Mouse (Mus musculus) stomach, embryonic 16.5 days (tissue): ENCODE data around the gene Qpct. TPM values are rescaled to one million over a fixed set of nuclear protein-coding genes. Genes with fewer than 3 reads are reported as not detected.

ENCODE experiments used
- ATAC-seq: fragments of 200-750 bp; cut with Nextera tagmentation; 2 replicates; pipeline ENCODE4 v1.8.0; 2017; ENCODE audit warnings: moderate number of reproducible peaks, moderate TSS enrichment; ENCODE audit not compliant: insufficient read depth, low FRiP score
- H3K27ac ChIP-seq: fragments of 300-500 bp; sonication (generic); 2 replicates; pipeline ENCODE4 v1.5.1; 2014; ENCODE audit warnings: low read length
- H3K27me3 ChIP-seq: fragments of 300-500 bp; sonication (generic); 2 replicates; pipeline ENCODE4 v1.6.1; 2014; ENCODE audit warnings: low read length, control low read depth, mixed read lengths; ENCODE audit not compliant: control insufficient read depth, insufficient read depth
- H3K36me3 ChIP-seq: fragments of 300-500 bp; sonication (generic); 2 replicates; pipeline ENCODE4 v1.6.1; 2014; ENCODE audit warnings: low read length; ENCODE audit not compliant: control insufficient read depth, insufficient read depth
- H3K4me1 ChIP-seq: fragments of 300-500 bp; sonication (generic); 2 replicates; pipeline ENCODE4 v1.6.1; 2014; ENCODE audit warnings: low read length, control low read depth, mixed read lengths; ENCODE audit not compliant: control insufficient read depth, insufficient read depth
- H3K4me2 ChIP-seq: fragments of 300-500 bp; sonication (generic); 2 replicates; pipeline ENCODE4 v1.6.1; 2014; ENCODE audit warnings: low read depth, low read length, mixed read lengths
- H3K4me3 ChIP-seq: fragments of 300-500 bp; sonication (generic); replicated peaks from 2 replicates; pipeline ENCODE4 v1.5.1; 2014; ENCODE audit warnings: mild to moderate bottlenecking, low read length
- H3K9ac ChIP-seq: fragments of 300-500 bp; sonication (generic); 2 replicates; pipeline ENCODE4 v1.6.1; 2014; ENCODE audit warnings: low read length
- H3K9me3 ChIP-seq: fragments of 300-500 bp; sonication (generic); replicated peaks from 2 replicates; pipeline ENCODE4 v1.6.1; 2016; ENCODE audit warnings: low read length, control low read depth; ENCODE audit not compliant: control insufficient read depth
- WGBS: fragments of 180-500 bp; shearing (Covaris S2); extraction: QIAGEN DNeasy Blood & Tissue Kit; methylation state at CpG from one replicate; pipeline ENCODE4 v1.1.7; 2014; 5-methylcytosine and 5-hydroxymethylcytosine counted together
- polyA plus RNA-seq: library from polyadenylated mRNA; unstranded; fragments of >200 nt; fragmentation: Nextera tagmentation; extraction: Ambion mirVana; gene quantifications from 2 replicates; pipeline ENCODE4 v1.2.1, GENCODE M21; 2015

The Qpct gene
- 16.3 and 18.4 TPM in 2 replicates for polyA plus RNA-seq

DNA sequence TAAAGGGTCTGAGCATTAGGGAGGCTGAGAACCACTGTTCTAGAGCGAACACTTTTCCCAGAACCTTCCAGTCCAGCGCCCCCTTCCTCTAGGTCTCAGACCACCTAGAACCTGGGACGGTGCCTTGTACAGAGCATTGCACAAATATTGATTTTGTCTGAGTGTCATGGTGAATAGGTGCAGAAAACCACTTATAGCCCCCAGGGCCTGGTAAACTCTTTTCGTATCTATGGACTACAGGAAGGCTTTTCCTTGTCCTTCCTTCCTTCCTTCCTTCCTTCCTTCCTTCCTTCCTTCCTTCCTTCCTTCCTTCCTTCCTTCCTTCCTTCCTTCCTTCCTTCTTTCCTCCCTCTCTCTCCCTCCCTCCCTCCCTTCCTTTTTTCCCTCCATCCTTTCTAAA lies at the start of gene Qpct:
Qpct (plus strand) TSS at position 301 of the 400 bp plus-strand sequence.
- peak within 1 kb of the TSS; percentile 99 for H3K4me2 ChIP-seq
- H3K9me3 ChIP-seq, result no peaks in the 10 kb centered on the region
- peaks cover 7% of the 10 kb centered on the region for H3K27me3 ChIP-seq
- no peaks in the 10 kb centered on the region for H3K36me3 ChIP-seq
- no peaks in the 10 kb centered on the region for H3K4me1 ChIP-seq
- peak within 1 kb of the TSS; percentile 68 for H3K9ac ChIP-seq
- no peak within 1 kb of the TSS for H3K27ac ChIP-seq
- ATAC-seq, result no peak
- H3K4me3 ChIP-seq, result peak within 1 kb of the TSS; percentile 60
- 70% methylated on average over 4 of the region's 4 CpGs for WGBS

DNA sequence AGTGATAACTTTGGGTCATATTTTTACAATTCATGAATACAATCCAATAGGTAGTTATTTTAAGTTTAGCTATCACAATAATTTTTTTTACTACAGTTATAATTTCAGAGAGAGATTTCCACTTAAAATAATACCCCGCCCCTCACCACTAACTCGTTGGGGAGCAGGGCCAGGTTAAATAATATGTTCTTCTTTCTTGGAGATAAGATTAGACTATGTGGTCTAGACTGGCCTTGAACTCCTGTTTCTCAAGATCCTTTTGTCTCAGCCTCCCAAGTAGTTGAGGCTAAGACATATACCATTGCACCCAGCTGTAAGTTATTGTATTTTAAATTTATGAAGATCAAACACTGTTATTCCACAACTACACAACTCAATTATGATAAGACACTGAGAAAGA lies 38.1 kb upstream of the Qpct start:
- Histone ChIP-seq H3K27ac (no peak overlapping the region), H3K4me3 (no peak overlapping the region), H3K4me2 (no peak overlapping the region), H3K9me3 (no peaks in the 10 kb centered on the region), H3K9ac (no peak overlapping the region), H3K4me1 (peaks cover 7% of the 10 kb centered on the region), H3K27me3 (no peaks in the 10 kb centered on the region), H3K36me3 (peaks cover 8% of the 10 kb centered on the region)
- 70% methylated on average over 2 of the region's 2 CpGs for WGBS
- no peak for ATAC-seq

DNA sequence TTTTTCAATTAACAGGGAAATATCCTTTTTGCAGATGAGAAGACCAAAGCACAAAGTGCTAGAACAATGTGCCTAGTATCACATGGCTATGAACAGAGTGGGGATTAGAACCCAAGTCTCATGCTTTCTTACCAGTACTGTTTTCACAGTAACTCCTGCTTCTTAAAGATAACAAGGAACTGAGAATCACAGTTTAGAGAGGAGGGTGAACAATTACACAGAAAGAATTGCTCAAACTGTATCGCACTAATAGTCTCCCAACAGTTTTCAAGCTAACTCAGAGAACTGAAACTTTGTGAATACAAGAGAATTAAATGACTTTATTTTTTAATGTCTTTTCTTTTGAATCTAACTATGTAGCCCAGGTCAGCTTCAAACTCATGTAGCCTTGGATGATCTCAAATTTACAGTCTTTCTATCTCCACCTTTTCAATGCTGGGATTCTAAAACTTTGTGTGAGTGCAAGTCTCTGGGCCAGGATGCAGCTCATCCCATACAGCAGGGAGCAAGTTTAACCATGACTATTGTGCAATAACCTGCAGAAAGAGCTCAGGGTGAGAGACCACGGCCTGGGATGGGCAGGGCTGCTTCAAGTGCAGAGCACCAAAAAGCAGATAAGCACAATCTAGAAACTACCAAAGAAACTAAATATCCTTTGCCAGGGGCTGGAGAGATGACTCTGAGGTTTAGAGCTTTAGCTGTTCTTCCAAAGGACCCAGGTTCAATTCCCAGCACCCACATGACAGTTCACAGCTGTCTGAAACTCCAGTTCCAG lies 36.6 kb upstream of the Qpct start:
- Histone ChIP-seq H3K4me3 (no peak overlapping the region), H3K9ac (no peak overlapping the region), H3K4me1 (peaks cover 7% of the 10 kb centered on the region), H3K27ac (no peak overlapping the region), H3K4me2 (no peak overlapping the region), H3K9me3 (no peaks in the 10 kb centered on the region), H3K36me3 (peaks cover 8% of the 10 kb centered on the region), H3K27me3 (no peaks in the 10 kb centered on the region)
- no peak for ATAC-seq
- WGBS, result 72% methylated on average over 2 of the region's 2 CpGs

DNA sequence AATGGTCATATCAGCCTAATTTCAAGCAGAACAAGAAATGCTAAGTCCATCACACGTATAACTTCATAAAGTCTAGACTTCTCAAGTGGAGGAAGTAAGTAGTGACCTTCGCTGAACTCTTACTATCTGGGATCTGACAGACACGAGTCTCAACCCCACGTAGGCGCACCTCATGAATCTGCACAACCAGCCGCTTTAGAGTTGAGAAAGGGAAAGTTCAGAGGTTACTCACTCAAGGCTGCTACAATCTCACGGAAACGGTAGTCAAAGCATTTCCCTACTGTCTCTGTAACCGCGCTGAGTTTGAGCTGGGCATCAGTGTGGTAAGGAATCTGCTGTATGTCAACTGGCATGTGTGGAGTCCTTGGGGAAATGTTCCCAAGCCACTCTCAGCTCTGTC lies 35.9 kb upstream of the Qpct start:
- ATAC-seq, result no peak
- Histone ChIP-seq H3K9ac (no peak overlapping the region), H3K36me3 (peaks cover 7% of the 10 kb centered on the region), H3K4me2 (no peak overlapping the region), H3K9me3 (no peaks in the 10 kb centered on the region), H3K27me3 (no peaks in the 10 kb centered on the region), H3K27ac (no peak overlapping the region), H3K4me1 (peaks cover 7% of the 10 kb centered on the region), H3K4me3 (no peak overlapping the region)
- WGBS, result 78% methylated on average over 10 of the region's 10 CpGs

DNA sequence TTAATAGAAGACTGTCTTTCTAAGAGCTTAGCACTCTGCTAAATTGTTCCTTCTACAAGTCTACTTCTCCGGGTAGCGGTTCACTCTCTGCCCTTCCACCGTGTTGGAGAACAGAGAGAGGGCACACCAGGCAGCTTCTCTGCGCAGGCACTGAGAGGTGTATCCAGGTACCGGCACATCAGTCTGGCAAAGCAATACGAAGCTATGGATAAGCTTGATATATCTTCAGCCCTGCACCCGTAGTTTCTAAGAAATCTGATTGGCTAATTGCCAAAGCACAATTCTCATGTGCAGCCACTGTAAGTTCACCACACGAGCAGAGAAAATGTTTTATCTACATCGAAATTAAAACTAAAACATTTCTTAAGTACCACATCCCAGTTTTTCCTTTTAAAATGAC lies 33.3 kb upstream of the Qpct start:
- H3K27ac ChIP-seq, result no peak overlapping the region
- H3K4me3 ChIP-seq, result peak overlapping the region; percentile 25
- peak overlapping the region; percentile 67 for H3K4me2 ChIP-seq
- H3K9me3 ChIP-seq, result no peaks in the 10 kb centered on the region
- H3K9ac ChIP-seq, result peak overlapping the region; percentile 36; the same call in 1 of the 2 replicates
- no peaks in the 10 kb centered on the region for H3K27me3 ChIP-seq
- H3K36me3 ChIP-seq, result no peaks in the 10 kb centered on the region
- H3K4me1 ChIP-seq, result peaks cover 7% of the 10 kb centered on the region
- ATAC-seq, result no peak
- WGBS, result 29% methylated on average over 9 of the region's 9 CpGs

DNA sequence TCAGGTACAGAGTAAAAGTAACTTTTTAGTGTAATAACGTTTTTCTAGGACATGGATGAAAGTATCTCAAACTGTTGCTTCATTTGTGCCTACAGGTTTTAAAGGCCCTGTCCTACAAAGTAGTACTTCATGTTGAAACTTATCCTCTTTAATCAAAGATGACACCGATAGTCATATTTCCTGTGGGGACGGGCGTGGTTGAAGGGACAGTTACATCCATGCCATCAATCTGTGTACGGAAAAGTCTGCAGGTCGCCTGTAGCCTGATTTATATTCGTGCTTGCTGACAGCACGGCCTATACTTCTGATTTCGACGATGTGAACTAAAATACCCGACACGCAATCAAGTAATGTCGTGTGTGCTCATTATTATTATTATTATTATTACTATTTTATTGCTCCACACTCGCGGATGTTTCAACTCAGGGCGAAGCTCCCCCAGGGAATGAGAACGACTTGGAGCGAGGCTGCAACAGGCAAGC lies 31.9 kb upstream of the Qpct start:
- H3K27ac ChIP-seq, result peak overlapping the region; percentile 89
- H3K9ac ChIP-seq, result peak overlapping the region; percentile 95
- under 1% methylated on average over 18 of the region's 18 CpGs for WGBS
- H3K4me2 ChIP-seq, result peak overlapping the region; percentile 67
- ATAC-seq, result no peak
- peak overlapping the region; percentile 83 for H3K4me3 ChIP-seq
- H3K27me3 ChIP-seq, result no peaks in the 10 kb centered on the region
- no peaks in the 10 kb centered on the region for H3K9me3 ChIP-seq
- H3K4me1 ChIP-seq, result peaks cover 7% of the 10 kb centered on the region
- H3K36me3 ChIP-seq, result no peaks in the 10 kb centered on the region

DNA sequence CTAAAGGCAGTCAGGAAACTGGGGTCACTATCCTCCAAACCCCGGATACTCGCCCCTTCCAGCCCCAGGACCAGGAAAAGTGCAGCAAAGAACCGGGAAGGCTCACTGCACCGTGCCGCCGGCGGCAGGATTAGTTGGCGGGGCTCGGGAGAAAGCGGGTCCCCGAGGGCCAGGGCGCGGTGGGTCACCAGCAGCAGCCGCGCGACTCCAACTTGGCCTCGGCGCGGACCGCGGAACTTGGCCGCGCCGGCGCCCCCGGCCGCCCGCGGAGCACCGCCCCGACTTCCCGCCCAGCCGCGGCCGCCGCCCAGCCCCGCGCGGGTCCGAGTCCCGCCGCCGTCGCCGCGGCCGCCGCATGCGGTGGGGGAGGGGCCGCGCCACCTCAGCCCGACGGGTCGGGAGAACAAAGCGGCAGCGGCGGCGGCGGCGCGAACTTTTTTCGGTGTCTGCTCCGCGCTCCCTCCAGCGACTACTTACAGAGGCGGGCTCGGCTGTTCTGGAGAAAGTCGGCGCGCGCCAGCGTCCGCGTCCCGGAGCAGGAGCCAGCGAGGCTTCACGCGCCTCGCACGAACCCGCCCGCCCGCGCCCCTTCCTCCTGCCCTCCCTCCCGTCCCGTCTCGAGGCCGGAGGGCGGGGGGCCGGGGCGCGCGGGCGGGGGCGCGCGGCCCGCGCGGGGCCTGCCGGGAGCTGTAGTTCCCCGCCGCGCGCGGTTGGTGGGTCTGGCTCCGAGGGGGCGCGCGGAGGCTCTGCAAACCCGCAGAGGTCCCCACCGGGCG lies 31.3 kb upstream of the Qpct start, which contains the start of gene Prkd3:
Prkd3 (minus strand) TSS at position 609 of the 776 bp plus-strand sequence.
- under 1% methylated on average over 108 of the region's 113 CpGs for WGBS
- peak; percentile 95 for ATAC-seq
- H3K4me2 ChIP-seq, result peak within 1 kb of the TSS; percentile 67

DNA sequence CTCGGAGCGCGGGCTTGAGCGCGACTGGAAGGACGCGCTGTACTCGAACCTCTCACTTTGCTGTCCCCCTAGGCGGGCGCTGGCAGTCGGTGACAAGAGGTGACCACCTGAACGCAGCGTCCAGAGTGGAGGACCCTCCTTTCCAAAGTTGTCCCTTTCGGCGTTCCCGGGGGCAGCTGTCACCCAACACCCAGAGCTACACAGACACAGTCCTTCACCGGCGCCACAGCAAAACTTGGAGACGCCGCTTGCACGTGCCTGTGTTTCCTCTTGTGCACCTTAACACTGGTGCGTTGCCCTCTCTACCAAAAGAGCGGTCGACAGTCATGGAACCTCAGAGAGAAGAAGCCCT lies 30.7 kb upstream of the Qpct start:
- WGBS, result 2% methylated on average over 24 of the region's 24 CpGs
- peak overlapping the region; percentile 95 for H3K9ac ChIP-seq
- ATAC-seq, result peak; percentile 6; the same call in 1 of the 2 replicates

More for the DNA sequence above, 31.3 kb upstream of the Qpct start, which contains the start of gene Prkd3:
- Histone ChIP-seq H3K27me3 (no peaks in the 10 kb centered on the region), H3K27ac (peak within 1 kb of the TSS; percentile 89), H3K9me3 (no peaks in the 10 kb centered on the region), H3K4me3 (peak within 1 kb of the TSS; percentile 83), H3K9ac (peak within 1 kb of the TSS; percentile 95), H3K4me1 (peaks cover 7% of the 10 kb centered on the region), H3K36me3 (no peaks in the 10 kb centered on the region)

DNA sequence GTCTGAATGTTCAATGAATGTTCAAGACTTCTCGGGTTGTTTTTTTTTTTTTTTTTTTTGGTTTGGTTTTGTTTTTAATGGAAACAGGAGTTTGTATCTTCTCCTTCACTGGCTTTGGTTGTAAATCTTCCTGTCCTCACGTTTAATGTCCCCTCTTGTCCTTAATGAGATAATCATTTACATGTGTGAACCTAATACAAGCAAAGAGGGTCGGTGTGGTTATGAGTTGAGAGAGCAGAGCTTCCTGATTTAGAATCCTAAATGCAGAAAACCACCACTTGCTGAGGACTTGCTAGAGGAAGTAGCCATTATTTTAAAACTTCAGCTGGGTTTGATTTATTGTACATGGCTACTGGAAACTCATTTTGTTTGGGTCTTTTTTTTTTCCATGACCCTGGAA lies 29.0 kb upstream of the Qpct start:
- H3K4me3 ChIP-seq, result no peak overlapping the region
- no peak overlapping the region for H3K4me2 ChIP-seq
- H3K9ac ChIP-seq, result no peak overlapping the region
- WGBS, result 48% methylated on average over 3 of the region's 3 CpGs
- H3K4me1 ChIP-seq, result peaks cover 3% of the 10 kb centered on the region
- no peaks in the 10 kb centered on the region for H3K36me3 ChIP-seq
- H3K27me3 ChIP-seq, result no peaks in the 10 kb centered on the region
- H3K9me3 ChIP-seq, result no peaks in the 10 kb centered on the region
- no peak for ATAC-seq
- H3K27ac ChIP-seq, result no peak overlapping the region

More for the DNA sequence above, 30.7 kb upstream of the Qpct start:
- Histone ChIP-seq H3K27me3 (no peaks in the 10 kb centered on the region), H3K4me3 (peak overlapping the region; percentile 83), H3K4me2 (peak overlapping the region; percentile 67), H3K27ac (peak overlapping the region; percentile 89; the same call in 1 of the 2 replicates), H3K9me3 (no peaks in the 10 kb centered on the region), H3K36me3 (no peaks in the 10 kb centered on the region), H3K4me1 (peaks cover 7% of the 10 kb centered on the region)
